Mouse (Mus musculus) intestine, postnatal 0 days (tissue): ENCODE measurements at regions not wholly inside any gene's neighbourhood (a gene's known extent, or its start where the extent isn't known, plus 50 kb on each side); places are given as distances from the start of the nearest gene placed in this dataset.

Experiments used
- ATAC-seq: fragments of 200-750 bp; cut with Nextera tagmentation; 2 replicates; pipeline ENCODE4 v1.8.0; 2017; ENCODE audit warnings: mild to moderate bottlenecking, moderate TSS enrichment, moderate library complexity
- H3K27ac ChIP-seq: fragments of 300-500 bp; sonication (generic); 2 replicates; pipeline ENCODE4 v1.5.1; 2014; ENCODE audit warnings: mild to moderate bottlenecking, low read depth, low read length, moderate library complexity
- H3K27me3 ChIP-seq: fragments of 300-500 bp; sonication (generic); replicated peaks from 2 replicates; pipeline ENCODE4 v1.6.1; 2014; ENCODE audit warnings: low read length, mixed read lengths; ENCODE audit not compliant: control insufficient read depth, insufficient read depth
- H3K36me3 ChIP-seq: fragments of 300-500 bp; sonication (generic); 2 replicates; pipeline ENCODE4 v1.6.1; 2014; ENCODE audit warnings: mild to moderate bottlenecking, moderate library complexity; ENCODE audit not compliant: control insufficient read depth, insufficient read depth
- H3K4me1 ChIP-seq: fragments of 300-500 bp; sonication (generic); replicated peaks from 2 replicates; pipeline ENCODE4 v1.6.1; 2014; ENCODE audit warnings: antibody characterized with exemption, low read length, mixed read lengths; ENCODE audit not compliant: control insufficient read depth, insufficient read depth
- H3K4me2 ChIP-seq: fragments of 300-500 bp; sonication (generic); replicated peaks from 2 replicates; pipeline ENCODE4 v1.6.1; 2014; ENCODE audit warnings: low read depth, mild to moderate bottlenecking, moderate library complexity
- H3K4me3 ChIP-seq: fragments of 300-500 bp; sonication (generic); 2 replicates; pipeline ENCODE4 v1.5.1; 2014; ENCODE audit warnings: low read depth, low read length
- H3K9ac ChIP-seq: fragments of 300-500 bp; sonication (generic); 2 replicates; pipeline ENCODE4 v1.6.1; 2014; ENCODE audit warnings: mild to moderate bottlenecking, low read depth, low read length
- H3K9me3 ChIP-seq: fragments of 300-500 bp; sonication (generic); 2 replicates; pipeline ENCODE4 v1.6.1; 2016; ENCODE audit warnings: mixed run types; ENCODE audit not compliant: control insufficient read depth
- CTCF ChIP-seq: sonication (generic); IDR thresholded peaks from 2 replicates; pipeline ENCODE4 v1.5.1; 2016; ENCODE audit warnings: low read depth, mild to moderate bottlenecking, control low read depth, antibody characterized with exemption, moderate library complexity
- WGBS: fragments of 180-500 bp; shearing (Covaris S2); extraction: QIAGEN DNeasy Blood & Tissue Kit; methylation state at CpG from one replicate; pipeline ENCODE4 v1.1.7; 2014; 5-methylcytosine and 5-hydroxymethylcytosine counted together

- WGBS = 51% methylated on average over 4 of the region's 4 CpGs
- TF ChIP-seq CTCF = no peak
Measured at GRCm38 (mm10) chr3:70436671-70437070, 429.3 kb downstream of the Otol1 start.

GRCm38 (mm10) chr3:70457181-70457847 is 449.9 kb downstream of the Otol1 start:
- Histone ChIP-seq H3K27me3 (no peaks in the 10 kb centered on the region), H3K4me1 (no peaks in the 10 kb centered on the region), H3K9me3 (no peaks in the 10 kb centered on the region), H3K36me3 (no peaks in the 10 kb centered on the region), H3K9ac (no peak overlapping the region), H3K4me3 (no peak overlapping the region), H3K27ac (no peak overlapping the region), H3K4me2 (no peak overlapping the region)
- ATAC-seq = no peak
- 39% methylated on average over 2 of the region's 2 CpGs for WGBS
- TF ChIP-seq CTCF = no peak

More at GRCm38 (mm10) chr3:70436671-70437070, 429.3 kb downstream of the Otol1 start:
- Histone ChIP-seq H3K9ac (no peak overlapping the region), H3K27me3 (no peaks in the 10 kb centered on the region), H3K4me3 (no peak overlapping the region), H3K4me2 (no peak overlapping the region), H3K27ac (no peak overlapping the region), H3K4me1 (no peaks in the 10 kb centered on the region), H3K9me3 (no peaks in the 10 kb centered on the region), H3K36me3 (no peaks in the 10 kb centered on the region)
- ATAC-seq = no peak

GRCm38 (mm10) chr3:70460811-70461210 is 453.4 kb downstream of the Otol1 start:
- H3K4me3 ChIP-seq = no peak overlapping the region
- H3K4me1 ChIP-seq = no peaks in the 10 kb centered on the region
- H3K27me3 ChIP-seq = no peaks in the 10 kb centered on the region
- H3K4me2 ChIP-seq = no peak overlapping the region
- 43% methylated on average over 2 of the region's 2 CpGs for WGBS
- no peak overlapping the region for H3K27ac ChIP-seq
- no peaks in the 10 kb centered on the region for H3K36me3 ChIP-seq
- no peak for ATAC-seq
- H3K9me3 ChIP-seq = no peaks in the 10 kb centered on the region
- H3K9ac ChIP-seq = no peak overlapping the region
- no peak for TF ChIP-seq CTCF

- Histone ChIP-seq H3K27me3 (no peaks in the 10 kb centered on the region), H3K4me3 (no peak overlapping the region), H3K9ac (no peak overlapping the region), H3K27ac (no peak overlapping the region), H3K4me1 (no peaks in the 10 kb centered on the region), H3K36me3 (no peaks in the 10 kb centered on the region), H3K9me3 (no peaks in the 10 kb centered on the region), H3K4me2 (no peak overlapping the region)
- no peak for TF ChIP-seq CTCF
- ATAC-seq = no peak
Measured at GRCm38 (mm10) chr3:70463221-70463620, 455.8 kb downstream of the Otol1 start.

- Histone ChIP-seq H3K4me3 (no peak overlapping the region), H3K27me3 (no peaks in the 10 kb centered on the region), H3K4me2 (no peak overlapping the region), H3K27ac (no peak overlapping the region), H3K9ac (no peak overlapping the region), H3K9me3 (no peaks in the 10 kb centered on the region), H3K4me1 (no peaks in the 10 kb centered on the region), H3K36me3 (no peaks in the 10 kb centered on the region)
- no peak for ATAC-seq
- 34% methylated on average over 9 of the region's 9 CpGs for WGBS
- peak; percentile 59 for TF ChIP-seq CTCF
Measured at GRCm38 (mm10) chr3:70482521-70482920, 475.1 kb downstream of the Otol1 start.

GRCm38 (mm10) chr3:70483066-70483743 is 475.8 kb downstream of the Otol1 start:
- whole genome bisulfite sequencing = 61% methylated on average over 5 of the region's 5 CpGs
- Histone ChIP-seq H3K27ac (no peak overlapping the region), H3K4me3 (no peak overlapping the region), H3K36me3 (no peaks in the 10 kb centered on the region), H3K9me3 (no peaks in the 10 kb centered on the region), H3K27me3 (no peaks in the 10 kb centered on the region), H3K9ac (no peak overlapping the region), H3K4me2 (no peak overlapping the region), H3K4me1 (no peaks in the 10 kb centered on the region)
- no peak for TF ChIP-seq CTCF
- no peak for ATAC-seq
